Mouse (Mus musculus) limb, embryonic 10.5 days (tissue): Measurements from ENCODE around the gene Zrsr2. TPM values are rescaled to one million over a fixed set of nuclear protein-coding genes. Genes with fewer than 3 reads are reported as not detected.

ENCODE experiments used
- DNase-seq: peaks from one replicate; pipeline ENCODE4 v3.0.0-alpha.2; 2017; ENCODE audit warnings: low spot score
- H3K27ac ChIP-seq: fragments of 300-500 bp; sonication (generic); 2 replicates; pipeline ENCODE4 v1.5.1; 2016; ENCODE audit warnings: mild to moderate bottlenecking
- H3K27me3 ChIP-seq: fragments of 300-500 bp; sonication (generic); 2 replicates; pipeline ENCODE4 v1.6.1; 2016; ENCODE audit warnings: low read depth, mild to moderate bottlenecking; ENCODE audit not compliant: poor library complexity, severe bottlenecking
- H3K36me3 ChIP-seq: fragments of 300-500 bp; sonication (generic); 2 replicates; pipeline ENCODE4 v1.6.1; 2016; ENCODE audit warnings: mild to moderate bottlenecking, moderate library complexity
- H3K4me1 ChIP-seq: fragments of 300-500 bp; sonication (generic); 2 replicates; pipeline ENCODE4 v1.6.1; 2016
- H3K4me3 ChIP-seq: fragments of 300-500 bp; sonication (generic); 2 replicates; pipeline ENCODE4 v1.5.1; 2016; ENCODE audit warnings: mild to moderate bottlenecking, moderate library complexity
- H3K9me3 ChIP-seq: fragments of 300-500 bp; sonication (generic); replicated peaks from 2 replicates; pipeline ENCODE4 v1.6.1; 2016; ENCODE audit warnings: mild to moderate bottlenecking
- WGBS: fragments of 180-500 bp; shearing (Covaris S2); methylation state at CpG from one replicate; pipeline ENCODE4 v1.1.7; 2016; 5-methylcytosine and 5-hydroxymethylcytosine counted together
- polyA plus RNA-seq: library from polyadenylated mRNA; unstranded; fragments of >200 nt; fragmentation: Nextera tagmentation; extraction: Ambion mirVana; gene quantifications from 2 replicates; pipeline ENCODE4 v1.2.1, GENCODE M21; 2016

Gene Zrsr2
- polyA plus RNA-seq, 1 experiment from 2014 or later = 70.2 TPM

DNA sequence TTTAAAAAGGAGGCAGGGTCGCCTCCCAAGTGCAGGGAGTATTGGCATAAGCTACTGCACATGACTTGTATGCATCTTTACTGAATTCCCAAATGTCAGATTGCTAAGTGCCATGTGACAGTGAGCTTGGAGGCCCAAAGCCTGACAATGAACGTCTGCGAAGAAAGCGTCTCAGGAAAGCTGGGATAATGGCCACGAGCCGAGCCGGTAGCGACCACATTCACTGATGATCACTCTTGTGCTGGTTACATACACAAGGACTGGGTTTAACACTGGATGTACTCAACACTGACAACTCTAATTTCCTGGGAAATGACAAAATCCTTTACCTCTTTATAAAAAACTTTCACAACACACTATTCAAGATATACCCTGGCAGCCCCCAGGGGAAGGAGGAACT, 23.7 kb downstream of the Zrsr2 start:
- WGBS = 87% methylated on average over 8 of the region's 8 CpGs
- Histone ChIP-seq H3K36me3 (peaks cover 30% of the 10 kb centered on the region), H3K4me1 (no peaks in the 10 kb centered on the region), H3K9me3 (no peaks in the 10 kb centered on the region), H3K27ac (no peak overlapping the region), H3K27me3 (peaks cover 76% of the 10 kb centered on the region), H3K4me3 (no peak overlapping the region)
- no peak for DNase-seq

GRCm38 (mm10) chrX:163929550-163929949, 28.9 kb downstream of the Zrsr2 start:
- H3K27ac ChIP-seq = no peak overlapping the region
- no peaks in the 10 kb centered on the region for H3K4me1 ChIP-seq
- DNase-seq = no peak
- no peaks in the 10 kb centered on the region for H3K9me3 ChIP-seq
- H3K4me3 ChIP-seq = no peak overlapping the region
- peaks cover 52% of the 10 kb centered on the region for H3K27me3 ChIP-seq
- H3K36me3 ChIP-seq = no peaks in the 10 kb centered on the region

DNA sequence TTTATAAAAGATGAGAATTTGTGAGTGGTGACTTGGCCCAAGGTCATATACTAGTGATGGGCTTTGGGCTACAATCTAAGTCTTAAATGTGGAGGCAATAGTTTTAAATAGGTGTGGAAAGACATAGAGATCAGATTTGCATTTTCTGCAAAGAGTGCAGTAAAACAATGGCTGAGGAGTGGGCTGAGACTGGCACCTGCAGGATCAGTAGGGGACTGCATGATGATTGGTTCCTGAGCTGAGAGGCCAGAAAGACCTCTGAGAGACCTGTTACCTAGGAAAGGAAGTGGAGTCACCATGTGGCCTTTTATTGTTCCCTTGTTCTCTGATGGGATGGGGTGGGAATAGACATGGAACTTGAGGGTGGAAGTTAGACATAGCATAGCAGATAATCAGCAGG, 45.7 kb downstream of the Zrsr2 start:
- no peaks in the 10 kb centered on the region for H3K4me1 ChIP-seq
- H3K4me3 ChIP-seq = no peak overlapping the region
- peaks cover 9% of the 10 kb centered on the region; the same call in 1 of the 2 replicates for H3K36me3 ChIP-seq
- peaks cover 8% of the 10 kb centered on the region; the same call in 1 of the 2 replicates for H3K9me3 ChIP-seq
- H3K27me3 ChIP-seq = peaks cover 66% of the 10 kb centered on the region
- DNase-seq = peak; percentile 32
- no peak overlapping the region for H3K27ac ChIP-seq

- DNase-seq = peak; percentile 57
These were observed 49.1 kb downstream of the Zrsr2 start for GRCm38 (mm10) chrX:163909381-163909780.

DNA sequence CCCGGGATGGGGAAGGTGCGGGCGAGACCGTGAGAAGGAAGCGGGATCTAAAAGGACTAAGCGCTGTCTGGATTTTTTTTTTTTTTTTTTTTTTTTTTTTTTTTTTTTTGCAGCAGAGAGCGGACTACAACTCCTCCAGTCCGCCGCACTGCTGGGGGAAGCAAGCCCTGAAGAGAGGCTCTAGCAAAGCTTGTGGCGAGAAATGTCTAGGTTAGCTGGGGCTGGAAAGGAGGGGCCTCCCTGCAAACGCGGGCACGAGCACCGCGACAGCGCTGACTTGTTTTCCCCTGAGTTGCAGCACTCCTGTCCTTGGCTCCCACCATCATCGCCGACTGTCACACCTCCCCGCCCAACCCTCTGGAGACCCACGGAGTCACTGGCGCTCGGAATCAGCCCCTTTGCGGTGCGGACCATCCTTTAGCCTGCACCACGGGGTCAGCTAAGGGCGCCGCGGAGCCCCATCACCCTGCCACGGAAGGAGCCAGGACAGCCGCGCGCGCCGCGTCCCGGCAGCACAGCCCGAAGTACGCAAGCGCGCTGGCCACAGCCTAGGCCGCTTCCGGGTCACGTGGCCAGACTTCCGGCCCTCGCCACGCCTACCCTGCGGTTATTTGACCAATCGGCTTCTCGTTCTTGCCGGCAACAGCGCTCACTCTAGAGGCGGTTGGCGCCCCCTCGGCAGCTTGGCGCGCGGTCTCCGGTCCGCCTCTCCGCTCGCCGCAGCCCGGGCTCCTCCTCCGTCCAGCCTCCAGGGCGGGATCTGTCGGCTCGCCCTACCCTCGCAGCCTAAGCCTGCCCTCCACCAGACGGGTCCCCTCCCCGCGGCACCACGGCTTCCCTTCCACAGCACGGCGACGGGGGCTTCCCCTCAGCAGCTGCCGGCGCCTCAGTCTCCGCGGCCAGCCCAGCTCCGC, 49.9 kb downstream of the Zrsr2 start, which contains the start of gene Ap1s2:
Ap1s2 (plus strand) TSS at position 681 of the 914 bp plus-strand sequence.
- 12% methylated on average over 67 of the region's 80 CpGs for WGBS
- peak within 1 kb of the TSS; percentile 88 for H3K27ac ChIP-seq
- H3K9me3 ChIP-seq = peaks cover 8% of the 10 kb centered on the region; the same call in 1 of the 2 replicates
- peaks cover 63% of the 10 kb centered on the region for H3K27me3 ChIP-seq
- DNase-seq = peak; percentile 93
- H3K36me3 ChIP-seq = no peaks in the 10 kb centered on the region
- peak within 1 kb of the TSS; percentile 64 for H3K4me3 ChIP-seq
- no peaks in the 10 kb centered on the region for H3K4me1 ChIP-seq

More at GRCm38 (mm10) chrX:163909381-163909780, 49.1 kb downstream of the Zrsr2 start:
- H3K4me1 ChIP-seq = no peaks in the 10 kb centered on the region
- H3K27me3 ChIP-seq = peaks cover 62% of the 10 kb centered on the region
- peak overlapping the region; percentile 64 for H3K4me3 ChIP-seq
- 18% methylated on average over 34 of the region's 34 CpGs for WGBS
- peaks cover 8% of the 10 kb centered on the region; the same call in 1 of the 2 replicates for H3K9me3 ChIP-seq
- peak overlapping the region; percentile 88 for H3K27ac ChIP-seq
- H3K36me3 ChIP-seq = 0 out of 2 replicates have a peak, but pooled peaks cover 3% of the 10 kb centered on the region

GRCm38 (mm10) chrX:163908003-163908336, 50.5 kb downstream of the Zrsr2 start:
- Histone ChIP-seq H3K9me3 (peaks cover 8% of the 10 kb centered on the region; the same call in 1 of the 2 replicates), H3K36me3 (no peaks in the 10 kb centered on the region), H3K27ac (peak overlapping the region; percentile 85), H3K4me3 (peak overlapping the region; percentile 64), H3K4me1 (no peaks in the 10 kb centered on the region), H3K27me3 (peaks cover 63% of the 10 kb centered on the region)
- no peak for DNase-seq
- WGBS = 23% methylated on average over 8 of the region's 8 CpGs

- DNase-seq = no peak
- Histone ChIP-seq H3K36me3 (no peaks in the 10 kb centered on the region), H3K4me3 (no peak overlapping the region), H3K4me1 (no peaks in the 10 kb centered on the region), H3K27ac (no peak overlapping the region), H3K9me3 (peaks cover 8% of the 10 kb centered on the region; the same call in 1 of the 2 replicates), H3K27me3 (peaks cover 68% of the 10 kb centered on the region)
- WGBS = 81% methylated on average over 2 of the region's 2 CpGs
These were observed 51.6 kb downstream of the Zrsr2 start for GRCm38 (mm10) chrX:163906861-163907260.

DNA sequence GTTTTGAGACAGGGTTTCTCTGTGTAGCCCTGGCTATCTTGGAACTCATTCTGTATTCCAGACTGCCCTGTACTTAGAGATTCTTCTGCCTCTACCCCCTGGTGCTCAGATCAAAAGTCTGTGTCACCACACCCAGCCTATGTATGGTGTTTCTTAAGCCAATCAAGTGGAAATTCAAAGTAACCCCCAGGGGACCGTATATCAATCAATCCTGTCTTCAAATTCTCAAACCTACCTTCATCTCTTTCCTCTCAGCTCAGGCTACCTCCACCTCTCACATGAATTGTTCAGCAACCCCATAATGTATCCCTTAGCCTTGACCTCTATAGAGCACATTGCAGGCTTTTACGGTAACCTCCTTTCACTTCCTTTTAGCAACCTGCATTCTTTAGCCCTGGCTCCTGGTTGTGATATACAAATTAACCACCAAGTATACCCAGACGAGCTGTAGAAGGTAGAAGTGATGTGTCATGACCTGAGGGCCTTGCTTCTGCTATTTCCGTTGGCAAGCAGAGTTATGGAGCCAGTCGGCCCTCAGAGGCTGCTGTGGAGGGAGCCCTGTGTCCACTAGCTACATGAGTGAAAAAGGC, 58.9 kb downstream of the Zrsr2 start:
- no peak for DNase-seq
- H3K9me3 ChIP-seq = no peaks in the 10 kb centered on the region
- H3K27ac ChIP-seq = no peak overlapping the region
- no peaks in the 10 kb centered on the region for H3K4me1 ChIP-seq
- 57% methylated on average over 5 of the region's 5 CpGs for WGBS
- peaks cover 95% of the 10 kb centered on the region for H3K27me3 ChIP-seq
- no peak overlapping the region for H3K4me3 ChIP-seq
- H3K36me3 ChIP-seq = no peaks in the 10 kb centered on the region

- no peak overlapping the region for H3K27ac ChIP-seq
- 76% methylated on average over 1 of the region's 1 CpGs for WGBS
- H3K4me1 ChIP-seq = no peaks in the 10 kb centered on the region
- H3K9me3 ChIP-seq = no peaks in the 10 kb centered on the region
- H3K27me3 ChIP-seq = peaks cover 87% of the 10 kb centered on the region
- no peaks in the 10 kb centered on the region for H3K36me3 ChIP-seq
- no peak overlapping the region for H3K4me3 ChIP-seq
- no peak for DNase-seq
These were observed 61.1 kb downstream of the Zrsr2 start for GRCm38 (mm10) chrX:163897354-163897753.

DNA sequence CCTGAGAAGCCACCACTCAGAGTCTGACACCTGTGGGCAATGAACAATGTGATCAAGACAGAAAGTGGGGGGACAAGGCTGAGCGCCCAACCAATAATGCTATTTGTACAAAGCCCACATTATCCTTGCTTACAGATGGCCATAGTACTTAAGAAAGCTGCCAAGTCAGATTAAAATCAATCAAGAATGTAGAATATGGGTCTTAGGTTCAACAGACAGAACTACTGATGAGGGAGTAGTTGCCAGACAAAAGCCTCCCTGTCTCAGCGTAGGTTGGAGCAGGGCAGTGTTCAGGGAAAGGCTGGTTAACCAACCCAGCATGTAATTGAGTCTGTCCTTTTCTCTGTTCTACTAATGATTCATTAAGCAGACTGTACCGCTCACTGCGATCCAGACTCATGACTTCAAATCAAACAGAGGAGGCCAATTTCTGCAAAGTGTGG, 72.9 kb downstream of the Zrsr2 start:
- H3K4me3 ChIP-seq = no peak overlapping the region
- no peaks in the 10 kb centered on the region for H3K36me3 ChIP-seq
- H3K9me3 ChIP-seq = no peaks in the 10 kb centered on the region
- 78% methylated on average over 4 of the region's 4 CpGs for WGBS
- H3K27ac ChIP-seq = no peak overlapping the region
- 0 out of 2 replicates have a peak, but pooled peaks cover 6% of the 10 kb centered on the region for H3K4me1 ChIP-seq
- DNase-seq = no peak
- peaks cover 70% of the 10 kb centered on the region for H3K27me3 ChIP-seq

Other genes starting within 250 kb of the Zrsr2 start
- gene Rnf138rt1, start 197.3 kb downstream of the Zrsr2 start, polyA plus RNA-seq = not detected in 2 replicates
- 13.4 and 17.9 TPM in 2 replicates for gene Ap1s2, start 49.6 kb downstream of the Zrsr2 start, polyA plus RNA-seq
- gene Car5b, start 69.3 kb upstream of the Zrsr2 start, polyA plus RNA-seq = 0.19 and 0.34 TPM in 2 replicates
- 49.5 and 55.1 TPM in 2 replicates for gene Siah1b, start 117.8 kb upstream of the Zrsr2 start, polyA plus RNA-seq
- gene Cltrn, start 130.2 kb upstream of the Zrsr2 start, polyA plus RNA-seq = 0.26 and 0.31 TPM in 2 replicates
- 0.04 and 0.14 TPM in 2 replicates for gene Ace2, start 180.7 kb upstream of the Zrsr2 start, polyA plus RNA-seq